Mouse (Mus musculus): ENCODE results near the gene Susd3. TPM values are rescaled to one million over a fixed set of nuclear protein-coding genes. Genes with fewer than 3 reads are reported as not detected.

Susd3 gene
- polyA plus RNA-seq, 1 experiment, result 16.2 TPM

GRCm38 (mm10) chr13:49242321-49243065 is 6.0 kb downstream of the Susd3 start:
- H3K27me3 ChIP-seq (ENCODE audit: control insufficient read depth, insufficient read depth, low read length), result no peaks in the 10 kb centered on the region
- peak; percentile 81 for DNase-seq
- TF ChIP-seq POLR2A (IDR thresholded peaks at IDR 0.05; ENCODE audit: control insufficient read depth, extremely low read depth, insufficient read depth, low read length, poor library complexity) (0 out of 2 replicates have a peak, but pooled peaks have one; percentile 7), CTCF (IDR thresholded peaks at IDR 0.05; ENCODE audit: borderline replicate concordance, control insufficient read depth, extremely low read depth, insufficient read depth, low read length, poor library complexity) (no peak)
- 3% methylated on average over 9 of the region's 9 CpGs for WGBS
- H3K4me3 ChIP-seq (ENCODE audit: control insufficient read depth, insufficient read depth, low read length), result peak overlapping the region; percentile 8
- no peaks in the 10 kb centered on the region for H3K36me3 ChIP-seq (ENCODE audit: control insufficient read depth, insufficient read depth, low read length)
- H3K27ac ChIP-seq (ENCODE audit: control insufficient read depth, insufficient read depth, low read length), result peak overlapping the region; percentile 75
- peaks cover 40% of the 10 kb centered on the region for H3K4me1 ChIP-seq (replicated peaks; ENCODE audit: control insufficient read depth, insufficient read depth, low read length)

- TF ChIP-seq POLR2A (IDR thresholded peaks at IDR 0.05; ENCODE audit: control insufficient read depth, extremely low read depth, insufficient read depth, low read length, poor library complexity), result no peak
- TF ChIP-seq CTCF (IDR thresholded peaks at IDR 0.05; ENCODE audit: borderline replicate concordance, control insufficient read depth, extremely low read depth, insufficient read depth, low read length, poor library complexity), result no peak
- Histone ChIP-seq H3K4me3 (ENCODE audit: control insufficient read depth, insufficient read depth, low read length) (no peak overlapping the region), H3K36me3 (ENCODE audit: control insufficient read depth, insufficient read depth, low read length) (no peaks in the 10 kb centered on the region), H3K4me1 (replicated peaks; ENCODE audit: control insufficient read depth, insufficient read depth, low read length) (peaks cover 31% of the 10 kb centered on the region), H3K27me3 (ENCODE audit: control insufficient read depth, insufficient read depth, low read length) (no peaks in the 10 kb centered on the region), H3K27ac (ENCODE audit: control insufficient read depth, insufficient read depth, low read length) (no peak overlapping the region)
- no peak for DNase-seq
- WGBS, result 86% methylated on average over 8 of the region's 8 CpGs
Observed at GRCm38 (mm10) chr13:49238737-49239136, 9.8 kb downstream of the Susd3 start.

GRCm38 (mm10) chr13:49237617-49238016 is 10.9 kb downstream of the Susd3 start:
- Histone ChIP-seq H3K27me3 (ENCODE audit: control insufficient read depth, insufficient read depth, low read length) (no peaks in the 10 kb centered on the region), H3K4me3 (ENCODE audit: control insufficient read depth, insufficient read depth, low read length) (no peak overlapping the region), H3K36me3 (ENCODE audit: control insufficient read depth, insufficient read depth, low read length) (no peaks in the 10 kb centered on the region), H3K27ac (ENCODE audit: control insufficient read depth, insufficient read depth, low read length) (no peak overlapping the region), H3K4me1 (replicated peaks; ENCODE audit: control insufficient read depth, insufficient read depth, low read length) (peaks cover 23% of the 10 kb centered on the region)
- TF ChIP-seq POLR2A (IDR thresholded peaks at IDR 0.05; ENCODE audit: control insufficient read depth, extremely low read depth, insufficient read depth, low read length, poor library complexity) (no peak), CTCF (IDR thresholded peaks at IDR 0.05; ENCODE audit: borderline replicate concordance, control insufficient read depth, extremely low read depth, insufficient read depth, low read length, poor library complexity) (no peak)
- WGBS, result 74% methylated on average over 8 of the region's 8 CpGs
- DNase-seq, result no peak

DNA sequence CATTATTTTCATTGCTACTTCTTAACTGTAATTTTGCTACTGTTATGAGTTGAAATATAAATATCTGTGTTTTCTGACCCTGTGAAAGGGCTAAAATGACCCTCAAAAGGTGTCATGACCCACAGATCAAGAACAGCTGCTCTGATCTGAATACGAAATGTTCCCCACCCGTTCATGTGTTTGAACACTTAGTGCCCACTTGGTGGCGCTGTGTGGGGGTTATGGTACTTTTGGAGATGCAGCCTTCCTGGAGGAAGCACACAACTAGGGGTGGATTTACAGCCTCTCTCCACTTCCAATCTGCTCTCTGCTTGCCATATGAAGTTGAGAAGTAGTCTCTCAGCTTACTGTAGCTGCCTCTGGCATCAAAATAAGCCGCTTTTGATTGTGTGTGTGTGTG is 13.8 kb downstream of the Susd3 start:
- no peaks in the 10 kb centered on the region for H3K27me3 ChIP-seq (ENCODE audit: control insufficient read depth, insufficient read depth, low read length)
- H3K4me1 ChIP-seq (replicated peaks; ENCODE audit: control insufficient read depth, insufficient read depth, low read length), result no peaks in the 10 kb centered on the region
- H3K36me3 ChIP-seq (ENCODE audit: control insufficient read depth, insufficient read depth, low read length), result no peaks in the 10 kb centered on the region
- 97% methylated on average over 4 of the region's 4 CpGs for WGBS
- no peak for TF ChIP-seq CTCF (IDR thresholded peaks at IDR 0.05; ENCODE audit: borderline replicate concordance, control insufficient read depth, extremely low read depth, insufficient read depth, low read length, poor library complexity)
- TF ChIP-seq POLR2A (IDR thresholded peaks at IDR 0.05; ENCODE audit: control insufficient read depth, extremely low read depth, insufficient read depth, low read length, poor library complexity), result no peak
- DNase-seq, result no peak
- H3K4me3 ChIP-seq (ENCODE audit: control insufficient read depth, insufficient read depth, low read length), result no peak overlapping the region
- H3K27ac ChIP-seq (ENCODE audit: control insufficient read depth, insufficient read depth, low read length), result no peak overlapping the region

- H3K36me3 ChIP-seq (ENCODE audit: control insufficient read depth, insufficient read depth, low read length), result no peaks in the 10 kb centered on the region
- no peak for DNase-seq
- H3K4me3 ChIP-seq (ENCODE audit: control insufficient read depth, insufficient read depth, low read length), result no peak overlapping the region
- no peak overlapping the region for H3K27ac ChIP-seq (ENCODE audit: control insufficient read depth, insufficient read depth, low read length)
- 97% methylated on average over 8 of the region's 8 CpGs for WGBS
- H3K27me3 ChIP-seq (ENCODE audit: control insufficient read depth, insufficient read depth, low read length), result no peaks in the 10 kb centered on the region
- no peak for TF ChIP-seq CTCF (IDR thresholded peaks at IDR 0.05; ENCODE audit: borderline replicate concordance, control insufficient read depth, extremely low read depth, insufficient read depth, low read length, poor library complexity)
- no peak for TF ChIP-seq POLR2A (IDR thresholded peaks at IDR 0.05; ENCODE audit: control insufficient read depth, extremely low read depth, insufficient read depth, low read length, poor library complexity)
- no peaks in the 10 kb centered on the region for H3K4me1 ChIP-seq (replicated peaks; ENCODE audit: control insufficient read depth, insufficient read depth, low read length)
Observed at GRCm38 (mm10) chr13:49233792-49234572, 14.5 kb downstream of the Susd3 start.

DNA sequence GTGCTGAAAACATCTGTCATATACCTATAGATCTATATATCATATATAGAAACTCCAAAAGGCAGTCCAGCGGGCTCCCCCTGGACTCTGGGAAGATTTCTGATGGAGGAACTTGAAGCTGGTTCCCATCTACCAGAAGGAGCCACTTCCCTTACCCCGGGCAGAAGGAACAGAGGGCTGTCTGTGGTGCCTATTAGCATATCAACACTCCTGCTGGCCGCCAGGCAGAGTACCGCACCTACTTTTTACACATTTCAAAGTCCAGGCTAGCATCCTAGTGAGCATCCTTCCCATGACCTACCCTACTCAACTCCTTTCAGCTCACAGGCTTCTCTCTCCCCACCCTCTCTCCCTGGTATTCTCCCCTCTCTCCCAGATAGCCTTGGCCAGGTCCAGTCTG is 22.9 kb downstream of the Susd3 start:
- Histone ChIP-seq H3K27me3 (ENCODE audit: control insufficient read depth, insufficient read depth, low read length) (no peaks in the 10 kb centered on the region; the same call in 1 of the 2 replicates), H3K4me3 (ENCODE audit: control insufficient read depth, insufficient read depth, low read length) (no peak overlapping the region), H3K27ac (ENCODE audit: control insufficient read depth, insufficient read depth, low read length) (no peak overlapping the region), H3K36me3 (ENCODE audit: control insufficient read depth, insufficient read depth, low read length) (no peaks in the 10 kb centered on the region), H3K4me1 (replicated peaks; ENCODE audit: control insufficient read depth, insufficient read depth, low read length) (no peaks in the 10 kb centered on the region)
- no peak for TF ChIP-seq CTCF (IDR thresholded peaks at IDR 0.05; ENCODE audit: borderline replicate concordance, control insufficient read depth, extremely low read depth, insufficient read depth, low read length, poor library complexity)
- no peak for TF ChIP-seq POLR2A (IDR thresholded peaks at IDR 0.05; ENCODE audit: control insufficient read depth, extremely low read depth, insufficient read depth, low read length, poor library complexity)
- no peak for DNase-seq
- 75% methylated on average over 4 of the region's 4 CpGs for WGBS
